In the genomic region with DNA sequence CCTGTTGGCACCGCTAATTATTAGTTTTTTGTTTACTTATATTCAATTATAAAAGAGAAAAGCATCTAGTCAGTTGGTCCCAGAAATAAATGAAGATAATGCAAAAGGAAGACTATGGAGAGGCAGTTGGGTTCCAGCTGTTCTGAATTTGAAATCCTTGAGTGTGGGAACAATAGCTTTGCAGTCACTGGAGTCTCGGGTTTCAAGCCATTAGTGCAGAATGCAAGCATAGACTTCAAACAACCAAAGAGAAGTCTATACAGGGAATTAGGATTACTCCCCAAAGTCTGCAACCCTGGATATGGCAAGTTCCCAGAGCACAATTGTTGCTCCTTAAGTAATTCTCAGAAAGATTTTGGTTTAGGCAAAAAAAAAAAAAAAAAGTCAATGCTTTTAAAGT, we compare ENCODE assay signal across 29 mouse cellular contexts.
DNase-seq lines count a peak whose midpoint lies in the region; ATAC-seq and TF ChIP-seq lines count a peak whose summit lies in the region.
"Had no signal": no experiment of that assay in that cellular context is flagged by ENCODE, and none has a peak within 500 bp of the region (broad histone marks: within the 10 kb centered on the region; RNA-seq: fewer than 3 reads in every experiment).

No protein-coding gene starts in this region.

- TF ChIP-seq EP300 in liver, postnatal 0 days (IDR thresholded peaks at IDR 0.05; ENCODE audit: low read depth), result no peak

- no peak for ATAC-seq in embryonic facial prominence, embryonic 15.5 days (ENCODE audit: insufficient number of reproducible peaks, low FRiP score, low TSS enrichment, low read depth)
- ATAC-seq in liver, postnatal 0 days, result no peak
- ATAC-seq in midbrain, postnatal 0 days (ENCODE audit: low FRiP score), result no peak
- ATAC-seq: forebrain, embryonic 16.5 days; hindbrain, postnatal 0 days; intestine, embryonic 15.5 days had no signal

- H3K27me3 ChIP-seq in embryonic facial prominence, embryonic 10.5 days (replicated peaks; ENCODE audit: low read depth, poor library complexity, severe bottlenecking), result no peaks in the 10 kb centered on the region
- no peaks in the 10 kb centered on the region for H3K27me3 ChIP-seq in embryonic facial prominence, embryonic 15.5 days
- H3K27me3 ChIP-seq in liver, postnatal 0 days (ENCODE audit: insufficient read depth, low read length), result no peaks in the 10 kb centered on the region
- H3K27me3 ChIP-seq in midbrain, postnatal 0 days (ENCODE audit: insufficient read depth, low read length), result no peaks in the 10 kb centered on the region
- H3K27me3 ChIP-seq: heart, embryonic 15.5 days; intestine, embryonic 15.5 days; lung, embryonic 15.5 days; neural tube, embryonic 15.5 days; stomach, embryonic 15.5 days had no signal

- no peaks in the 10 kb centered on the region for H3K36me3 ChIP-seq in embryonic facial prominence, embryonic 10.5 days (replicated peaks)
- H3K36me3 ChIP-seq in embryonic facial prominence, embryonic 15.5 days, result no peaks in the 10 kb centered on the region
- H3K36me3 ChIP-seq in liver, postnatal 0 days (replicated peaks; ENCODE audit: insufficient read depth, low read length), result no peaks in the 10 kb centered on the region
- H3K36me3 ChIP-seq in midbrain, postnatal 0 days (ENCODE audit: insufficient read depth, low read length), result no peaks in the 10 kb centered on the region
- H3K36me3 ChIP-seq: forebrain, embryonic 10.5 days; heart, embryonic 10.5 days; heart, embryonic 15.5 days; intestine, embryonic 15.5 days; lung, embryonic 15.5 days; neural tube, embryonic 15.5 days; stomach, embryonic 15.5 days had no signal

- 0 out of 2 replicates have a peak overlapping the region, but pooled peaks have one; percentile 72 for H3K27ac ChIP-seq in embryonic facial prominence, embryonic 10.5 days (replicated peaks)
- H3K27ac ChIP-seq in embryonic facial prominence, embryonic 15.5 days (replicated peaks), result peak overlapping the region; percentile 48
- H3K27ac ChIP-seq in liver, postnatal 0 days (ENCODE audit: low read depth), result no peak overlapping the region
- H3K27ac ChIP-seq in midbrain, postnatal 0 days (ENCODE audit: low read depth, low read length), result no peak overlapping the region
- H3K27ac ChIP-seq: heart, embryonic 10.5 days; heart, embryonic 15.5 days; hindbrain, postnatal 0 days; intestine, embryonic 15.5 days; liver, embryonic 14.5 days; lung, embryonic 15.5 days; neural tube, embryonic 15.5 days; stomach, embryonic 15.5 days had no signal

- DNase-seq in 3T3-L1 (ENCODE audit: low read depth, low spot score) (peak; percentile 34), NIH3T3 (ENCODE audit: low read depth) (peak; percentile 6)
- peak; percentile 45 for DNase-seq in embryonic facial prominence, embryonic 10.5 days (ENCODE audit: low spot score)
- DNase-seq in liver, postnatal 0 days, result no peak
- no peak for DNase-seq in left cerebral cortex, adult 9 months (ENCODE audit: low spot score in 2 of 2)
- DNase-seq in right cerebral cortex, adult 18-20 months, result no peak
- no peak for DNase-seq in midbrain, postnatal 0 days (ENCODE audit: low spot score)
- DNase-seq: adrenal gland, postnatal 25 days; cerebellum, adult 18-20 months; cerebellum, postnatal 10 days; gastrocnemius, postnatal 10 days; kidney, adult 2 months; kidney, postnatal 36 days; liver; lung, postnatal 36 days; midbrain, embryonic 14.5 days; retina, postnatal 1 day; right cerebral cortex, postnatal 25 days had no signal

- no peak overlapping the region for H3K9ac ChIP-seq in embryonic facial prominence, embryonic 15.5 days
- H3K9ac ChIP-seq in liver, postnatal 0 days (replicated peaks), result no peak overlapping the region
- H3K9ac ChIP-seq in midbrain, postnatal 0 days (replicated peaks; ENCODE audit: low read length, poor library complexity, severe bottlenecking), result no peak overlapping the region
- H3K9ac ChIP-seq: heart, embryonic 15.5 days; intestine, embryonic 15.5 days; liver, embryonic 14.5 days; lung, embryonic 15.5 days; neural tube, embryonic 15.5 days; stomach, embryonic 15.5 days had no signal

- 30% methylated on average over 2 of the region's 2 CpGs for WGBS in embryonic facial prominence, embryonic 10.5 days
- WGBS in embryonic facial prominence, embryonic 15.5 days, result 20% methylated on average over 2 of the region's 2 CpGs
- WGBS in liver, postnatal 0 days (ENCODE audit: insufficient replicate concordance), result 48% methylated on average over 2 of the region's 2 CpGs
- WGBS in midbrain, postnatal 0 days, result 22% methylated on average over 2 of the region's 2 CpGs

- H3K4me3 ChIP-seq in embryonic facial prominence, embryonic 10.5 days, result no peak overlapping the region
- H3K4me3 ChIP-seq in embryonic facial prominence, embryonic 15.5 days (replicated peaks), result no peak overlapping the region
- H3K4me3 ChIP-seq in liver, postnatal 0 days (ENCODE audit: low read depth, low read length), result no peak overlapping the region
- H3K4me3 ChIP-seq in midbrain, postnatal 0 days (ENCODE audit: low read depth, low read length), result no peak overlapping the region
- H3K4me3 ChIP-seq: forebrain, embryonic 10.5 days; heart, embryonic 10.5 days; heart, embryonic 15.5 days; intestine, embryonic 15.5 days; lung, embryonic 15.5 days; neural tube, embryonic 15.5 days; stomach, embryonic 15.5 days had no signal

- H3K9me3 ChIP-seq in embryonic facial prominence, embryonic 10.5 days, result no peaks in the 10 kb centered on the region
- H3K9me3 ChIP-seq in embryonic facial prominence, embryonic 15.5 days (replicated peaks), result no peaks in the 10 kb centered on the region
- H3K9me3 ChIP-seq in liver, postnatal 0 days (ENCODE audit: low read length), result no peaks in the 10 kb centered on the region
- H3K9me3 ChIP-seq in midbrain, postnatal 0 days (ENCODE audit: low read length), result no peaks in the 10 kb centered on the region
- H3K9me3 ChIP-seq: forebrain, embryonic 10.5 days; heart, embryonic 10.5 days; heart, embryonic 15.5 days; intestine, embryonic 15.5 days; lung, embryonic 15.5 days; neural tube, embryonic 15.5 days; stomach, embryonic 15.5 days had no signal

- TF ChIP-seq CTCF in liver, postnatal 0 days (IDR thresholded peaks at IDR 0.05; ENCODE audit: low read depth), result no peak
- TF ChIP-seq CTCF in midbrain, postnatal 0 days (IDR thresholded peaks at IDR 0.05), result no peak

- no peak overlapping the region for H3K4me2 ChIP-seq in embryonic facial prominence, embryonic 15.5 days (replicated peaks)
- no peak overlapping the region for H3K4me2 ChIP-seq in liver, postnatal 0 days (ENCODE audit: low read depth, low read length)
- H3K4me2 ChIP-seq in midbrain, postnatal 0 days (ENCODE audit: low read depth, low read length, poor library complexity, severe bottlenecking), result no peak overlapping the region
- H3K4me2 ChIP-seq: heart, embryonic 15.5 days; intestine, embryonic 15.5 days; lung, embryonic 15.5 days; neural tube, embryonic 15.5 days; stomach, embryonic 15.5 days had no signal

- peaks cover 48% of the 10 kb centered on the region for H3K4me1 ChIP-seq in embryonic facial prominence, embryonic 10.5 days
- peaks cover 39% of the 10 kb centered on the region for H3K4me1 ChIP-seq in embryonic facial prominence, embryonic 15.5 days
- no peaks in the 10 kb centered on the region for H3K4me1 ChIP-seq in liver, postnatal 0 days (ENCODE audit: insufficient read depth)
- H3K4me1 ChIP-seq in midbrain, postnatal 0 days (ENCODE audit: insufficient read depth, low read length), result no peaks in the 10 kb centered on the region
- H3K4me1 ChIP-seq: heart, embryonic 10.5 days; heart, embryonic 15.5 days; intestine, embryonic 15.5 days; lung, embryonic 15.5 days; neural tube, embryonic 15.5 days; stomach, embryonic 15.5 days had no signal

Comparison
In these comparisons a context has a peak if more than half of its experiments do, and no peak if none do; other contexts are left out.
1. DNase-seq: peak in 3T3-L1 (single experiment), NIH3T3 (single experiment) and embryonic facial prominence, embryonic 10.5 days (single experiment); none in liver, postnatal 0 days (single experiment), left cerebral cortex, adult 9 months (0 of 2), right cerebral cortex, adult 18-20 months (single experiment) and midbrain, postnatal 0 days (single experiment).
2. H3K27ac ChIP-seq: peak in embryonic facial prominence, embryonic 10.5 days (single experiment) and embryonic facial prominence, embryonic 15.5 days (single experiment); none in liver, postnatal 0 days (single experiment) and midbrain, postnatal 0 days (single experiment).